Mouse (Mus musculus) liver, adult (tissue): ENCODE results near the gene Pnrc2.

Experiments
- GATA4 ChIP-seq: IDR thresholded peaks from 2 replicates; pipeline ENCODE4 v1.6.1; 2014; ENCODE audit warnings: mild to moderate bottlenecking, low read length; ENCODE audit not compliant: insufficient replicate concordance

Pnrc2 gene

DNA sequence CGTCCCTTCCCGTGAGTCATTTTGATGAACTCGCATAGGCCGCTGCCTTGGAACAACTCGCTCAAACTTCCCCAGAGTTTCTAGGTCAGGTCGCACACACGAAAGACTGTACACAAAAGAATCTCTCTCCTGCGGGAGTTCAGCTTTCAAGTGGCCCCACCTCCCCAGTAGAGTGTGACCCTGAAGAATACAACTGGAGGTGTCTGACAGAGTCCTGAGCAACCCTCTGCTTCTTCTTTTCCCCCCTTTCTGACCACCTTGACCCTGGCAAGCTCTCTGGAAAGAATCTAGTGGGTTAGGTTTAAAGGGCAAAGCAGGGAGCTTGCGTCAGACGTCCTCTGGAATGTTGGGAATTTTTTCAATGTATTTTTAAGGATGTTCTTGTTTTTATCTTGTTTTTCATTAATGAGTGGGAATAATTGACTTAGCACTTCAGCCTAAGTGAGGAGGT is 9.8 kb upstream of the Pnrc2 start:
- TF ChIP-seq GATA4, result no peak

DNA sequence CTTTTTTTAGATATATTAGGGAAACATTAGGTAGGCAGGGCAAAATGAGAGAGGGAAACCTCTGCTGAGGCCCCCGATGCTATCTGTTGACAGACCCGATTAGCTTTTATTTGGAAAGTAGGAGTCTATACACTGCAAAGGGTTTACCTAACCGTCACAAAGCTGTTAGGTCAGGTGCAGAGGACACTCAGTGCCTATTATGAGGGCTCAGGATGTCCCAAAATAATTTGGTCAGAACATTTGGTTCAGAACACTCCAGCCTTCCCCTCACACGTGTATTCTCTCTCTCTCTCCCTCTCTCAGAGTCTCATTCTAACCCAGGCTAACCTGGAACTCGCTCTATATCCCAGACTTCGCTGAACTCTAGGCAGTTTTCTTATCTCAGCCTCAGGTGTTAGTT is 8.4 kb upstream of the Pnrc2 start:
- no peak for TF ChIP-seq GATA4

DNA sequence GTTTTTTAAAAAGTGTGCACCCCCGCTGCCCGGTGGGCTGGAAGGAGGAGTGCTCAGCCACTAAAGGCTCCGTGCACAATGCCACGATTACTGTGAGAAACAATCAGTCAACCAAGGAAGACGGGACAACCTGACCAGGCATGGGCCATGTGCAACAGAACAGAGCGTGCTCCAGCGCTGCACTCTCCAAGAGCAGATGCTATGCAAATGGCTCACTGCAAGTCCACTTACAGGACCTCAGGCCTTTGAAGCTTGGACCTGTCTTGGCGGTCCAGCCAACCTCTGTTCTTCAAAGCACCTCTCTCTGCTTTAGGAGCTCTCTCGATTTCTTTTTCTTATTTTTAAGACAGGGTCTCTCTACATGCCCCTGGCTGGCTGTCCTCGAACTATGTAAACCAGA is 6.9 kb upstream of the Pnrc2 start:
- TF ChIP-seq GATA4, result no peak

DNA sequence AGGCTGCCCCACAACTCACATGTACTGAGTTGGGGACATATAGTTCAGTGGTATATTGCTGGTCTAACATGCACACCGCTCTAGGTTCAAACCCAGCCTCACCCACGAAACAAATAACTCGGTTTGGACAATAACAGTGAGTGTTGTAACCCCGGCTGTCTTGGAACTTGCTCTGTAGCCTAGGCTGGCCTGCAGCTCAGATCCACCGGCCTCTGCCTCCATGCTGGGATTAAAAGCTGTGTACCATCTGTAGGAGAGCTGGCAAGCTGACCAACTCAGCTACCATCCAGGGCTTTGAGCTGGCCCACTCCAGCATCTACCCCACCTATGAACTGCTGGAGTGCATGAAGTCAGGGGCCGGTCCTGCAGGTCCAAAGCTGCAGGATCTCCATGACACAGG is 6.4 kb upstream of the Pnrc2 start:
- TF ChIP-seq GATA4, result no peak

DNA sequence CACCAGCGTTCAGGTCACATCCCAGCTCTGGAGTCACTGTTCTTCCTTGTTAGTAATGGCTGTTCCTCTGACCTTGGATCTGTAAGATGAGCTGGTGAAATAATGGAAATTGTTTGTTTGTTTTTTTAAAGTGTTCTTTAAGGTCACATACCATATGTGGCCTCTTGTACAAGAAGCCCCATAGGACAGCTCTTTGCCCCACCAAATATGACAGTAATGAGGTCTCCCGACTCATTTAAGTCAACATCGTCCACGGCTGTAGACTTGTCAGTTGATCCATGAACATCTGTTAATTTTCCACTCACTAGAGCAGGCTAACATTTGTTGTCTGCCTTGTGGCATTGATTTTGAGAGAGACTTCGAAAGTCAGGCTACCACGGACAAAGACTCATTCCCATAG is 5.4 kb upstream of the Pnrc2 start:
- no peak for TF ChIP-seq GATA4

DNA sequence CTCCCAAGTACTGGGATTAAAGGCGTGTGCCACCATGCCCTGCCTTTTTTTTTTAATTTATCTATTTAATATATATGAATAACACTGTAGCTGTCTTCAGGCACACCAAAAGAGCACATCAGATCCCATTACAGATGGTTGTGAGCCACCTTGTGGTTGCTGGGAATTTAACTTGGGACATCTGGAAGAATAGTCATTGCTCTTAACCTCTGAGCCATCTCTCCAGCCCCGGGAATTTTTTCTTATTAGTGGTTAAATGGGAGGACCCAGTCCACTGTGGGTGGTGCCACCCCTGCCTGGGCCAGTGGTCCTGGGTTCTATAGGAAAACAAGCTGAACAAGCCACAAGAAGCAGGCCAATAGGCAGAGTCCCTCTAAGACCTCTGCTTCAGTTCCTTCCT is 4.1 kb upstream of the Pnrc2 start:
- no peak for TF ChIP-seq GATA4

DNA sequence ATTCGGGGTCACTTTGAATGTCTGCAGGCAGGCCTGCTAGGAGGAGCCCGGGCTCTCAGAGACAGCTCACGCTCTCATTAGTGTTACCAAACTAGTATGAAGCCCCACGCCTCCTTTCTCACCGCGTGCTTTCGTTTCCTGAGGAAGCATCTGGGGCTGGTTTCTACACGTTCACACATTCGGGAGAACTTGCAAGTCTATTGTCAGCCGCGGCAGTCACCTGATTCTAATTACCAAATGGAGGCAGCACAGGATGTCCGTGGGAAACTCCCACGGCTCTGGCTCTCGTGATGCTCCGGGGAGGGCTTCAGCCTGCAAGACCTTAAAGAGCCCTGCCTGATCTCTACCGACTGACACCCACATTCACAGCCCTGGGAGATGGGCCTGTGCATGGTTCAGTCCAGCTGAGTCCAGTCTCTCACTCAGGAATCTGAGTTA is 3.0 kb upstream of the Pnrc2 start:
- TF ChIP-seq GATA4, result no peak

DNA sequence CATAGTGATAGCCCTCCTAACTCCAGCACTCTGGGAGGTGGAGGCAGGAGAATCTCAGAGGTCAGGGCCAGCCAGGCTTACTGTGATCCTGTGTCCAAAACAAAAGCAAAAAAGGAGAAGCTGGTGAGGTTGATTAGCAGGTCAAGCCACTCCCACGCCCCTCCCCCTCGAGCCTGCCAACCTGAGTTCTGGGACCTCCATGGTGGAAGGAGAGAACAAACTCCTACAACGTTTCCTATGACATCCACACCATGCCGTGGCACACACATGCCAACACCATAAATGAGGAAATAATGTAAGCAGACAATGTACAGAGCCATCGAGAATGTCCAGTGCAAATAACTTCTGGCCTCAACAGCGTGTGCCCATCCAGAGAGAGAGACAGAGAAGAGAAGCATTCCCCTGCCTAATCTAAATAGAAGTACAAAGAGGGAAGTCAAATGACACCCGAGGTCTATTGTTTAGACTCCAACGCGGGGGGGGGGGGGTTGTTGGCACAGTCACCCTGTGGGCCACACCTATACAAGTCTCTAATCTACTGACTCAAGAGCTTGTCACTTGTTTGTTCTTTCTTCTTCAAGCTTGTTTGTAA is 2.4 kb upstream of the Pnrc2 start:
- no peak for TF ChIP-seq GATA4

DNA sequence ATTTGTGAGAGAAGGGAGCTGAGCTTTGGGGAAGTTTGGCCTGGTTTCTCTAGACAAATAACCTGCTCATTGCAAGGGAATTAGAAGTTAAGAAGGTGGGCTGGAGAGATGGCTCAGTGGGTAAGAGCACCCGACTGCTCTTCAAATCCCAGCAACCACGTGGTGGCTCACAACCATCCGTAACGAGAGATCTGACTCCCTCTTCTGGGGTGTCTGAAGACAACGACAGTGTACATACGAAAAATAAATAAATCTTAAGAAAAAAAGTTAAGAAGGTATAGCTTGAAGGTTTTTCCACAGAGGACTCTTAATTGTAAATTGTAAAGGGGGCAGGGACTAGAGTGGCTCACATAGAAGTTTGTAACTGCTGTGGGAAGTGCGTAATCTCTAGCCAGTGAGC is 1.9 kb upstream of the Pnrc2 start:
- no peak for TF ChIP-seq GATA4

DNA sequence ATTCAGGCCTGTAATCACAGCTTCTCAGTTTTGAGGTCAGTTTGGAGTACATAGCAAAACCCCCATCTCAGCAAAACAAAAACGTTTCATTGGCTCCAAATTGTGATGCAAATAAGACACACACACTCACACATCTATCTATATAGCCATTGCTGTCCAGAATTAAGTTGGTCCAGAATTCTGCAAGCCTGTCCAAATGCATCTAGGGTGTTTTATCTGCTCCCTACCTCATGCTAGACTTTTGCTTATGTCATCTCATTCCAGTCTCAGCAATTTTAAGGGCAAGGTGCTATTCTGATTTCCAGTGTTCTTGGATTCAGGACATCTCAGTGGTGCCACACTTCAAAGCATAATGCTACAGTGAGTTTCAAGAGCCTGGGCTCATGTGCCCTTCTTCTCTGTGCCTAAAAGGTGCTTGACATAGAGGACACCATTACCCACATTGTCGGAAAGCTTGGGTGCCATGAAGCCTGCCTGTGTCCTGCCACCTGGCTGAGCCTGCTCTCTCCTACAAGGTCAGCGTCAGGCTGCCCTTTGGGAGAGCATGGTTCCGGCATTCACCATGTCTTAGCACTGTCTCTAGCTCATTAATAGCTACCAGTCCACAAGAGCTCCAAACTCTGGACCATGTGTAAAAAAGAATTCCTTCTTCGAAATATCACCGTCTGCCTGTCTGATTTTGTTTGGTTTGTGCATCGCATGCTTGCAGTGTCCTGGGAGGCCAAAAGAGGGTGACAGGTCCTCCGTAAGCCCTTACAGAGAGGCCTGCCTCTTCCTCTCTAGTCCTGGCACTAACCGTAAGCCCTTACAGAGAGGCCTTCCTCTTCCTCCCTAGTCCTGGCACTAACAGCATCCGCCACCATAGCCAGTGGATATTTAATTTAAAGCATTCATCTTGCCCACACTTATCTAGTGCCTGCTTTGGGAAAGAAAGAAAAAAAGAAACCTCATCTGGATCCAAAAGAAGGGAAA is 1.2 kb upstream of the Pnrc2 start:
- no peak for TF ChIP-seq GATA4

DNA sequence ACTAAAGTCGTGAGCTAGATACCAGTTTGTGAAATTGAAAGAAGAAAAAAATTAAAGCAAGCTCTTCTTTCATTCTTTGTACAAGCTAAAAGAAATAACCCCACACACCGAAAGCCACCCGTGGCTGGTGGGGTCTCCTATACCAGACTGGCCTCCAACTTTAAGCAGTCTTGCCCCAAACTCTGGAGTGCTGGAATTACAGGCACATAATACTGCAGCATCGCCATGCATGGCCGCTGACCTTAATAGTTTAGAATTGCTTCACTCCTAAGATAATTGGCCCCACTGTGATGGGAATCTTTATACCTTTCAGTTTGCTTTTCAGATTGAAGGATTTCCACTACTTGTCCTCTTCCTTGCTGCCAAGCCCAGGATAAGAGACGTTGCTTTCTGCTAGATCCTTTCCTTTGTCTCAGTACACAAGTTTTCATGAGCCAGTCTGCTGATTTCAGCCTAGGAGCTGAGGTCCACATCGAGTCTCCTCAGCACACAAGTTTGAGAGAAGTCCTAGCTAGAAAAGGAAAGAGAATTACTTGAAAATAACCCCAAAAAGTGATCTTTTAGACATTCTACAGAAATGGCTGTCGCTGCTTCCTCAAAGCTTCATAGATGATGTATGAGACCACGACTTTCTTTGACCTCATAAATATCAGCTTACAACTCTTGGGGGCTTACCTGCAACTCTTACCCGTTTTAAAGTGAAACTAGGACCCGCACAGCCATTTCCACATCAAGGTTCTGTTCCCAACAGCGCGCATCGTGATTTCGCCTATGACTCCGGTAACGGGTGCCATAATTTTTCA is 860 bp downstream of the Pnrc2 start:
- no peak for TF ChIP-seq GATA4

DNA sequence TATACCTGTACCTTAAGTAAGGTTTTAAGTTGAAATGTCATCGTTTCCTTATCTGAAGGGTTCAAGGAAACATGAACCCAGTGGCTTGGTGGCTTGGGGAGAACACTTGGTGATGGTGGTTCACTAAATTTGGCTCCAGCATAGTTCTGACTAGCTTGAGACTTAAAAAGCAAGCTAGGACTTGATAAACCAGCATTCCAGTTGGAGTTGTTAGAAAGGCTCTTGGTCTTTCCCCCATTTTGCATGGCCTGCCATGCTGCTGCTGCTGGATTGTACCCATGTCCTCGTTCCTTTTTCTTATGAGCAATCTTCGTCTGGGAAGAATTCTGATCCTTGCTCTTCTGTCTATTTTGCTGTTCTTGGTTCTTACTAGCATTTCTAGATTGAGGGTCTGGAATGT is 1.6 kb downstream of the Pnrc2 start:
- no peak for TF ChIP-seq GATA4

DNA sequence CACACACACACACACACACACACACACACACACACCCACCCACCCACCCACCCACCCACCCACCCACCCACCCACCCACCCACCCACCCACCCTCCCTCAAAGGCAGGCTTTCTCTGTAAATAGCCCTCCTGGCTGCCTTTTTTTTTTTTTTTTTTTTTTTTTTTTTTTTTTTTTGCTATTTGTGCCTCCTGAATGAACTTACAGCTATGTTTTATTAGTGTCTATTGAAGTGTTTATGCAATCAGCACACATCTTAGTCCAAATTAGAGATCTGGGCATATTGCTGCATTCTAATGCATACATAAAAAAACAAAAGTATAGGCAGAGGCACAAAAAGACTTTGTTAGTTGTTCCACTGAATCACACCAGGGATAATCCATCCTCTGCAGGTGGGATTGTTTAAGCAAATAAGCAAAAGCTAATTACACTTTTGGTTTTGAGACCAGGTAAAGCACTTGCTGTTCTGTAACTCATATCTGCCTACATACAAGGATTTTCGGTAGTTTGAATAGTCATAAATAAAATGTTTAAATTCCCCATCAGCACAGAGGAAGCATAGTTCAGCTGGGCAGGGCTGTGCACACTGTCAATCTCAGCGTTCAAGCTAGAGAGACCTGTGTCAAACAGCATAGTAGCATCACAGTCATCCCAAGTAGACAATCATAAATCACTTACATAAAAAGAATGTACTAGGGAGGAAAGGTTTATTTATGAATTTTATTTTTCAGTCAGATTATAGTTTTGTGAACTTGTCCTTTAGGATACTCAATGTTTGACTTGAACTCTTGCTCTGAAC is 3.2 kb downstream of the Pnrc2 start:
- no peak for TF ChIP-seq GATA4

DNA sequence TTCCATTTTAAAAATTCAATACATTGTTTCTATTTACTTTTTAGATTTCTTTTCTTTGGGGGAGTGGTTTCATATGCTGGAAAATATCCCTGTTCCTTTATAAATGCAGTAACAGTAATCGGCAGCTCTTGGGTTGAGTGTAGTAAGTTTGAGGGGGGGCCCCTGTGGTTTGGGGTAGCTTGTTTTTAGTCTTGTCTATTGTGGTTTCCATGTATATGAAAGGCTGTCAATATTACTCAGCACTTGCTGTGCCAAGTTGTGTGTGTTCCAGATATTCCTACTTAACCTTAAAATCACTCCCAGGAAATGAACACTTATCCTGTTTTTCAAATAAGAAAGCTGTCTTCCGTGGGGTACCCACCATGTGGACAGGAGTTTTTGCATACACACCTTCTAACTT is 4.7 kb downstream of the Pnrc2 start:
- no peak for TF ChIP-seq GATA4

DNA sequence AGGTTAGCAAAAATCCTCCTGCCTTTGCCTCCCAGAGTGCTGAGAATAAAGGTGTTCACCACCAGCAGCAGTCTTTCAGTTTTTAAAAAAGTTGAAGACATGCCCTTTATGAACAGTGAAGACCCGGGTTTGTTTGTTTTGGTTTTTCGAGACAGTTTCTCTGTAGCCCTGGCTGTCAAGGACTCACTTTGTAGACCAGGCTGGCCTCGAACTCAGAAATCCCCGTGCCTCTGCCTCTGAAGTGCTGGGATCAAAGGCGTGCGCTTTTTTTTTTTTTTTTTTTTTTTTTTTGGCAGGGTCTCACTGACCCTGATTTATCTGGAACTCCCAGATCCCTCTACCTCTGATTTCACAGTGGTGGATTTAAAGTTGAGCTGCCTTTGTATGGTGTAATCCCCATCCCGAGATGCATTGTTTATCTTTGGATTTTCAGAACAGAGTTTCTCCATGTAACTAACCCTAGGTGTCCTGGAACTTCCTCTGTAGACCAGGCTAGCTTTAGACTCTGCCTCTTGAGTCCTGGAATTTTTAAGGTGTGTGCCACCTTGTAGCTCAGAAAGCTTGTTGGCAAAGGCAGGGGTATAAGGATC is 16.0 kb downstream of the Pnrc2 start:
- no peak for TF ChIP-seq GATA4
